11 mouse cellular contexts compared by ENCODE assay signal in genomic region chr5:135042105-135042788, GRCm38 (mm10). TPM values are rescaled to one million over a fixed set of nuclear protein-coding genes. Genes with fewer than 3 reads are reported as not detected.
DNase-seq lines count a peak whose midpoint lies in the region; ATAC-seq lines count a peak whose summit lies in the region.
"Had no signal": no experiment of that assay in that cellular context is flagged by ENCODE, and none has a peak within 500 bp of the region (broad histone marks: within the 10 kb centered on the region; RNA-seq: fewer than 3 reads in every experiment).

No protein-coding gene starts in this region.

- H3K4me3 ChIP-seq in limb, embryonic 12.5 days (replicated peaks) = no peak overlapping the region
- no peak overlapping the region for H3K4me3 ChIP-seq in stomach, embryonic 16.5 days (replicated peaks; ENCODE audit: low read length)
- H3K4me3 ChIP-seq: layer of hippocampus, adult 2 months; myocyte had no signal

- no peak for ATAC-seq in limb, embryonic 12.5 days (ENCODE audit: insufficient number of reproducible peaks, insufficient read depth, low FRiP score, low TSS enrichment, low read depth)
- peak; percentile 21; the same call in 1 of the 2 replicates for ATAC-seq in stomach, embryonic 16.5 days (ENCODE audit: insufficient read depth, low FRiP score)
- no peak for ATAC-seq in activated CD4-positive, CD25-positive, alpha-beta regulatory T cell, adult 4 months

- peaks cover 57% of the 10 kb centered on the region for H3K36me3 ChIP-seq in limb, embryonic 12.5 days
- peaks cover 8% of the 10 kb centered on the region; the same call in 1 of the 2 replicates for H3K36me3 ChIP-seq in stomach, embryonic 16.5 days (ENCODE audit: control insufficient read depth, insufficient read depth, low read length)

- H3K27ac ChIP-seq in limb, embryonic 12.5 days = no peak overlapping the region
- H3K27ac ChIP-seq in stomach, embryonic 16.5 days (ENCODE audit: low read length) = no peak overlapping the region
- H3K27ac ChIP-seq: layer of hippocampus, adult 2 months had no signal

- no peaks in the 10 kb centered on the region for H3K4me1 ChIP-seq in limb, embryonic 12.5 days (replicated peaks)
- H3K4me1 ChIP-seq in stomach, embryonic 16.5 days (ENCODE audit: control insufficient read depth, insufficient read depth, low read length) = no peaks in the 10 kb centered on the region

- H3K4me2 ChIP-seq in limb, embryonic 12.5 days = peak overlapping the region; percentile 8; the same call in 1 of the 2 replicates
- 0 out of 2 replicates have a peak overlapping the region, but pooled peaks have one; percentile 6 for H3K4me2 ChIP-seq in stomach, embryonic 16.5 days (ENCODE audit: low read depth, low read length)
- H3K4me2 ChIP-seq: lung, embryonic 14.5 days had no signal

- no peak overlapping the region for H3K9ac ChIP-seq in limb, embryonic 12.5 days (replicated peaks)
- no peak overlapping the region for H3K9ac ChIP-seq in stomach, embryonic 16.5 days (ENCODE audit: low read length)
- H3K9ac ChIP-seq: lung, embryonic 14.5 days had no signal

- H3K27me3 ChIP-seq in limb, embryonic 12.5 days = no peaks in the 10 kb centered on the region; the same call in 1 of the 2 replicates
- no peaks in the 10 kb centered on the region for H3K27me3 ChIP-seq in stomach, embryonic 16.5 days (ENCODE audit: control insufficient read depth, insufficient read depth, low read length)

- 28% methylated on average over 21 of the region's 21 CpGs for WGBS in limb, embryonic 12.5 days
- WGBS in stomach, embryonic 16.5 days = 44% methylated on average over 21 of the region's 21 CpGs

- no peaks in the 10 kb centered on the region for H3K9me3 ChIP-seq in limb, embryonic 12.5 days
- H3K9me3 ChIP-seq in stomach, embryonic 16.5 days (replicated peaks; ENCODE audit: control insufficient read depth, low read length) = no peaks in the 10 kb centered on the region

- peak; percentile 55 for DNase-seq in embryo, embryonic 10 days (ENCODE audit: low spot score)
- no peak for DNase-seq in embryo, embryonic 10.5 days (ENCODE audit: low spot score)
- peak; percentile 28 to 49 for DNase-seq in kidney, postnatal 4 days
- DNase-seq in kidney, adult 9 months = no peak
- DNase-seq in frontal cortex, postnatal 14 days (ENCODE audit: low spot score in 2 of 2) = no peak
- DNase-seq: lung, embryonic 14.5 days had no signal

RNA-seq across cellular contexts. Expression of gene Stx1a, which starts 19.0 kb away (rescaled TPM):
- polyA plus RNA-seq in limb, embryonic 12.5 days (2016; fragmentation: Nextera tagmentation; extraction: Ambion mirVana) = 9.7 and 10.8 TPM in 2 replicates
- 12.5 and 14.0 TPM in 2 replicates for polyA plus RNA-seq in stomach, embryonic 16.5 days (2015; fragmentation: Nextera tagmentation; extraction: Ambion mirVana)
- polyA plus RNA-seq in activated CD4-positive, CD25-positive, alpha-beta regulatory T cell, adult 4 months (2017; shearing (Covaris generic)) = 10 to 100 TPM; 15.1 to 15.2 TPM

RNA-seq across cellular contexts. Expression of gene Dnajc30, which starts 21.8 kb away (rescaled TPM):
- polyA plus RNA-seq in limb, embryonic 12.5 days (2016; fragmentation: Nextera tagmentation; extraction: Ambion mirVana) = 31.1 and 31.3 TPM in 2 replicates
- 32.6 and 33.3 TPM in 2 replicates for polyA plus RNA-seq in stomach, embryonic 16.5 days (2015; fragmentation: Nextera tagmentation; extraction: Ambion mirVana)
- 10 to 100 TPM; 27.4 to 30.4 TPM for polyA plus RNA-seq in activated CD4-positive, CD25-positive, alpha-beta regulatory T cell, adult 4 months (2017; shearing (Covaris generic))

RNA-seq across cellular contexts. Expression of gene Bud23, which starts 22.5 kb away (rescaled TPM):
- polyA plus RNA-seq in limb, embryonic 12.5 days (2016; fragmentation: Nextera tagmentation; extraction: Ambion mirVana) = 150 and 151 TPM in 2 replicates
- 94.8 and 105 TPM in 2 replicates for polyA plus RNA-seq in stomach, embryonic 16.5 days (2015; fragmentation: Nextera tagmentation; extraction: Ambion mirVana)
- 10 to 100 TPM; 60.3 to 84.8 TPM for polyA plus RNA-seq in activated CD4-positive, CD25-positive, alpha-beta regulatory T cell, adult 4 months (2017; shearing (Covaris generic))

RNA-seq across cellular contexts. Expression of gene Abhd11, which starts 33.3 kb away (rescaled TPM):
- polyA plus RNA-seq in limb, embryonic 12.5 days (2016; fragmentation: Nextera tagmentation; extraction: Ambion mirVana) = 32.6 and 36.7 TPM in 2 replicates
- 70.7 and 73.9 TPM in 2 replicates for polyA plus RNA-seq in stomach, embryonic 16.5 days (2015; fragmentation: Nextera tagmentation; extraction: Ambion mirVana)
- 10 to 100 TPM; 53.9 to 66.7 TPM for polyA plus RNA-seq in activated CD4-positive, CD25-positive, alpha-beta regulatory T cell, adult 4 months (2017; shearing (Covaris generic))

RNA-seq across cellular contexts. Expression of gene Vps37d, which starts 35.8 kb away (rescaled TPM):
- polyA plus RNA-seq in limb, embryonic 12.5 days (2016; fragmentation: Nextera tagmentation; extraction: Ambion mirVana) = 22.8 and 25.2 TPM in 2 replicates
- polyA plus RNA-seq in stomach, embryonic 16.5 days (2015; fragmentation: Nextera tagmentation; extraction: Ambion mirVana) = 2.3 and 3.5 TPM in 2 replicates
- polyA plus RNA-seq in activated CD4-positive, CD25-positive, alpha-beta regulatory T cell, adult 4 months (2017; shearing (Covaris generic)) = not detected

Comparison
In these comparisons a context has a peak if more than half of its experiments do, and no peak if none do; other contexts are left out.
1. DNase-seq: peak in embryo, embryonic 10 days (single experiment) and kidney, postnatal 4 days (2 of 2); none in embryo, embryonic 10.5 days (single experiment), kidney, adult 9 months (single experiment) and frontal cortex, postnatal 14 days (0 of 2).